Mouse (Mus musculus): ENCODE measurements at regions not wholly inside any gene's neighbourhood (a gene's known extent, or its start where the extent isn't known, plus 50 kb on each side); places are given as distances from the start of the nearest gene placed in this dataset.
A peak's percentile ranks its signal among the peaks of the same experiment; 100 is the strongest.

DNA sequence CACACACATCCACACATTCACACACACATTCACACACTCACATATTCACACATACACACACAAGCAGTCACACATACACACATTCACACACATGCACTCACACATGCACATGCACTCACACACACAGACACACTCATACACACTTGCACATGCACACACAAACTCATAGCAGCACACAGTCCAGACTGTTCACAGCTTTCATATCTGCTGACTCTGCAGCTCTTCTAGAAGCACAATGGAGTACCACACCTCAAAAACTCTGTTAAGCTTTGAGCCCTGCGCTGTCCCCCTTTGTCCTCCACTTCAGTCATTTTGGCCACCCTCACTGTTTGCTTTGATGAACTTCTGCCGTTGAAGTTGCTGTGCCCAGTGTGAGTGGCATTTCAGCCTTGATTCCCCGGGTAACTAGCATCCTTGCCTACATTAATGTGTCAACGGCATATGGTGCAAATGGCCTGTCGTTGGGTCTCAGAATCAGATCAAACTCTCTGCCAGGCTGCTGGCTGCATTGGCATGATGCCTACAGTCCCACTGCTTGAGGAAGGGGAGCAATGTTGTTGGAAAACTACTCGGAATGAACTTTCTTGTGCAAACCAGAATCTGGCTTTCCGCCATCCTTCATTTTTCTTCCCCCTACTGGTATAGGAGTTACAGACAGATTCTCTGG lies 54.6 kb upstream of the Barhl2 start:
- Histone ChIP-seq H3K4me3 (ENCODE audit: low read depth, low read length) (no peak overlapping the region), H3K27ac (ENCODE audit: low read depth, low read length) (no peak overlapping the region), H3K4me2 (replicated peaks; ENCODE audit: low read depth) (no peak overlapping the region), H3K27me3 (replicated peaks; ENCODE audit: control insufficient read depth, insufficient read depth, low read length) (no peaks in the 10 kb centered on the region), H3K4me1 (replicated peaks; ENCODE audit: control insufficient read depth, insufficient read depth, low read length) (0 out of 2 replicates have a peak, but pooled peaks cover 3% of the 10 kb centered on the region), H3K36me3 (ENCODE audit: control insufficient read depth, insufficient read depth) (no peaks in the 10 kb centered on the region), H3K9ac (ENCODE audit: low read depth, low read length) (no peak overlapping the region), H3K9me3 (ENCODE audit: control insufficient read depth) (no peaks in the 10 kb centered on the region)
- TF ChIP-seq CTCF (IDR thresholded peaks at IDR 0.05; ENCODE audit: low read depth): no peak
- ATAC-seq: no peak
- WGBS: 80% methylated on average over 7 of the region's 7 CpGs

DNA sequence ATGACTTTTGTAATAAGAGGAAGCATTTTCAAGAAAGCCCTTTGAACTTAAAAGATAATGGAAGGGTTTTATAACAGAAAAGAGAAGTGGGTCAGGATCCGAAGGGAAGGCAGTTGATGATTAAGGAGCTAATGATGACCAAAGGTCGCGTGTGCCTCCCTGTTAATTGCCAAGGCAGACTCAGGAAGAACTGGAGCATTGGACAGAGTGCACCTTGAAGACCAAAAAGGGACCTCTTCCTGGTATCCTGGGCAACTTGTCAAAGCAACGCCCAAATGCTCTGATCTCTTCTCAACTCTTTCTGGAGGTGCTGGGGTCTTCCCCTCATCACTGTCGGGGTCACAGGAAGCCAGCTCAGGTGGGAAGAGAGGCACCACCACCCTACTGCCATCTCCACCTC lies 49.9 kb upstream of the Barhl2 start:
- Histone ChIP-seq H3K36me3 (ENCODE audit: control insufficient read depth, insufficient read depth) (no peaks in the 10 kb centered on the region), H3K9me3 (ENCODE audit: control insufficient read depth) (no peaks in the 10 kb centered on the region), H3K27me3 (replicated peaks; ENCODE audit: control insufficient read depth, insufficient read depth, low read length) (no peaks in the 10 kb centered on the region), H3K4me1 (replicated peaks; ENCODE audit: control insufficient read depth, insufficient read depth, low read length) (0 out of 2 replicates have a peak, but pooled peaks cover 3% of the 10 kb centered on the region), H3K4me3 (ENCODE audit: low read depth, low read length) (no peak overlapping the region), H3K9ac (ENCODE audit: low read depth, low read length) (no peak overlapping the region), H3K27ac (ENCODE audit: low read depth, low read length) (no peak overlapping the region), H3K4me2 (replicated peaks; ENCODE audit: low read depth) (no peak overlapping the region)
- WGBS: 45% methylated on average over 5 of the region's 5 CpGs
- no peak for TF ChIP-seq CTCF (IDR thresholded peaks at IDR 0.05; ENCODE audit: low read depth)
- ATAC-seq: peak; percentile 91
